Mouse (Mus musculus): ENCODE data around the gene Grin1.
A peak's percentile ranks its signal among the peaks of the same experiment; 100 is the strongest.
"Not testable (repeated sequence)": the region's sequence is repeated elsewhere in the genome, so short reads cannot be mapped to it uniquely, and the experiment has no call there.

Gene Grin1

GRCm38 (mm10) chr2:25256443-25257109 is 62.4 kb downstream of the Grin1 start:
- DNase-seq (ENCODE audit: low read depth): not testable (repeated sequence)

- DNase-seq (ENCODE audit: low read depth): peak; percentile 88
Observed at GRCm38 (mm10) chr2:25255284-25255779, 63.7 kb downstream of the Grin1 start, which contains the start of gene Tmem203. Tmem203 (plus strand) TSS chr2:25255439.

- no peak for DNase-seq (ENCODE audit: low read depth)
Observed at GRCm38 (mm10) chr2:25252331-25252730, 66.7 kb downstream of the Grin1 start.

- no peak for DNase-seq (ENCODE audit: low read depth)
Observed at GRCm38 (mm10) chr2:25246183-25247072, 72.6 kb downstream of the Grin1 start, which contains the start of gene AL732309.1. AL732309.1 (minus strand) TSS chr2:25246863.

GRCm38 (mm10) chr2:25244144-25244543 is 74.8 kb downstream of the Grin1 start:
- DNase-seq (ENCODE audit: low read depth): no peak

GRCm38 (mm10) chr2:25243342-25243741 is 75.6 kb downstream of the Grin1 start:
- DNase-seq (ENCODE audit: low read depth): no peak

GRCm38 (mm10) chr2:25242101-25242506 is 76.9 kb downstream of the Grin1 start, which contains the start of the genes Rnf208 and Cysrt1:
Rnf208 (plus strand) TSS chr2:25242255.
Cysrt1 (minus strand) TSS chr2:25242452.
- no peak for DNase-seq (ENCODE audit: low read depth)

DNA sequence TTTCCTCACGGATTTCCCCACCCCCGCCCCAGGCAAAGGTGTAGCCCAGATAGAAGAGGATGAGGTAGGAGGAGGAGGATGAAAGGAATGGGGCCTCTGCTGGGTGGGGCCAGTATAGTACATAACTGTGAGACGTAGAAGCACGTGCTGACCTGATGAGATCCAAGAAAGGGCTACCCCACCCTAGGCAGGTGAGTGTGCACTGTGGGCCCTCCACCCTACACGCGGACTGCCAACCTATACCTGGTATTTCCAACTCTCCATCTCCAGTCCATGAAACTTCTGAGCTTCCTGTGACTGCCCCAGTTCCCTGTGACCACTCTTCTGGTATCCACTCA is 77.6 kb downstream of the Grin1 start:
- no peak for DNase-seq (ENCODE audit: low read depth)

Measured in c-Kit-positive CD71-positive TER-119-negative erythroid progenitor cells, embryonic 14.5 days (primary cell).